Mouse (Mus musculus): ENCODE measurements around the gene Efnb3. TPM values are rescaled to one million over a fixed set of nuclear protein-coding genes. Genes with fewer than 3 reads are reported as not detected.

The Efnb3 gene
- polyA plus RNA-seq, 1 experiment, result not detected

GRCm38 (mm10) chr11:69576307-69576706 lies 16.3 kb upstream of the Efnb3 start:
- Histone ChIP-seq H3K4me1 (ENCODE audit: control insufficient read depth, insufficient read depth, low read length) (peaks cover 9% of the 10 kb centered on the region), H3K27ac (ENCODE audit: insufficient read depth, low read depth, low read length) (no peak overlapping the region), H3K4me3 (ENCODE audit: insufficient read depth, low read length) (no peak overlapping the region)
- TF ChIP-seq CTCF (IDR thresholded peaks at IDR 0.05; ENCODE audit: low read depth, low read length) (no peak), POLR2A (IDR thresholded peaks at IDR 0.05; ENCODE audit: borderline replicate concordance, low read depth, low read length) (no peak)

DNA sequence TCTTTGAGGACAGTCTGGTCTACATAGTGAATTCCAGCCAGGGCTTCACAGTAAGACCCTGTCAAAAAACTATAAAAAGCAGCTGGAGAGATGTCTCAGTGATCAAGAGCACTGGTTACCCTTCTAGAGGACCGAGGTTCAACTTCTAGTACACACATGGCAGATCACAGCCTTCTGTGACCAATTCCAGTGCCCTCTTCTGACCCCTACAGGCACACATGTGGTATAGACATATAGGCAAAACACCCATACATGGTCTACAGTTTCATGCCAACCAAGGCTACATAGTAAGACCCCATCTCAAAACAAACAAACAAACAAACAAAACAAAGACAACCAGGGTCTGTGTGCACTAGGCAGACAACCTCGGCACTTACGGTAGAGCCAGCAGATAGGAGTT lies 15.2 kb upstream of the Efnb3 start:
- Histone ChIP-seq H3K27ac (ENCODE audit: insufficient read depth, low read depth, low read length) (no peak overlapping the region), H3K4me3 (ENCODE audit: insufficient read depth, low read length) (no peak overlapping the region), H3K4me1 (ENCODE audit: control insufficient read depth, insufficient read depth, low read length) (peaks cover 9% of the 10 kb centered on the region)
- no peak for TF ChIP-seq POLR2A (IDR thresholded peaks at IDR 0.05; ENCODE audit: borderline replicate concordance, low read depth, low read length)
- no peak for TF ChIP-seq CTCF (IDR thresholded peaks at IDR 0.05; ENCODE audit: low read depth, low read length)

- H3K4me3 ChIP-seq (ENCODE audit: insufficient read depth, low read length), result no peak overlapping the region
- TF ChIP-seq CTCF (IDR thresholded peaks at IDR 0.05; ENCODE audit: low read depth, low read length) (no peak), POLR2A (IDR thresholded peaks at IDR 0.05; ENCODE audit: borderline replicate concordance, low read depth, low read length) (no peak)
Observed at GRCm38 (mm10) chr11:69565131-69565530, 5.1 kb upstream of the Efnb3 start.

GRCm38 (mm10) chr11:69564391-69564790 lies 4.4 kb upstream of the Efnb3 start:
- Histone ChIP-seq H3K27ac (ENCODE audit: insufficient read depth, low read depth, low read length) (no peak overlapping the region), H3K4me3 (ENCODE audit: insufficient read depth, low read length) (no peak overlapping the region), H3K4me1 (ENCODE audit: control insufficient read depth, insufficient read depth, low read length) (peaks cover under 1% of the 10 kb centered on the region)
- TF ChIP-seq CTCF (IDR thresholded peaks at IDR 0.05; ENCODE audit: low read depth, low read length), result no peak
- no peak for TF ChIP-seq POLR2A (IDR thresholded peaks at IDR 0.05; ENCODE audit: borderline replicate concordance, low read depth, low read length)

More at GRCm38 (mm10) chr11:69565131-69565530, 5.1 kb upstream of the Efnb3 start:
- Histone ChIP-seq H3K4me1 (ENCODE audit: control insufficient read depth, insufficient read depth, low read length) (no peaks in the 10 kb centered on the region), H3K27ac (ENCODE audit: insufficient read depth, low read depth, low read length) (no peak overlapping the region)

GRCm38 (mm10) chr11:69563373-69563772 lies 3.4 kb upstream of the Efnb3 start:
- Histone ChIP-seq H3K4me1 (ENCODE audit: control insufficient read depth, insufficient read depth, low read length) (peaks cover 7% of the 10 kb centered on the region), H3K4me3 (ENCODE audit: insufficient read depth, low read length) (no peak overlapping the region), H3K27ac (ENCODE audit: insufficient read depth, low read depth, low read length) (no peak overlapping the region)
- no peak for TF ChIP-seq CTCF (IDR thresholded peaks at IDR 0.05; ENCODE audit: low read depth, low read length)
- no peak for TF ChIP-seq POLR2A (IDR thresholded peaks at IDR 0.05; ENCODE audit: borderline replicate concordance, low read depth, low read length)

- TF ChIP-seq POLR2A (IDR thresholded peaks at IDR 0.05; ENCODE audit: borderline replicate concordance, low read depth, low read length) (no peak), CTCF (IDR thresholded peaks at IDR 0.05; ENCODE audit: low read depth, low read length) (no peak)
- Histone ChIP-seq H3K4me3 (ENCODE audit: insufficient read depth, low read length) (no peak overlapping the region), H3K4me1 (ENCODE audit: control insufficient read depth, insufficient read depth, low read length) (peaks cover 7% of the 10 kb centered on the region), H3K27ac (ENCODE audit: insufficient read depth, low read depth, low read length) (no peak overlapping the region)
Observed at GRCm38 (mm10) chr11:69560896-69561854, 1.2 kb upstream of the Efnb3 start.

GRCm38 (mm10) chr11:69559183-69559582 lies 822 bp downstream of the Efnb3 start:
- H3K4me3 ChIP-seq (ENCODE audit: insufficient read depth, low read length), result no peak overlapping the region
- no peak overlapping the region for H3K27ac ChIP-seq (ENCODE audit: insufficient read depth, low read depth, low read length)
- H3K4me1 ChIP-seq (ENCODE audit: control insufficient read depth, insufficient read depth, low read length), result peaks cover 11% of the 10 kb centered on the region
- TF ChIP-seq POLR2A (IDR thresholded peaks at IDR 0.05; ENCODE audit: borderline replicate concordance, low read depth, low read length), result no peak
- no peak for TF ChIP-seq CTCF (IDR thresholded peaks at IDR 0.05; ENCODE audit: low read depth, low read length)

DNA sequence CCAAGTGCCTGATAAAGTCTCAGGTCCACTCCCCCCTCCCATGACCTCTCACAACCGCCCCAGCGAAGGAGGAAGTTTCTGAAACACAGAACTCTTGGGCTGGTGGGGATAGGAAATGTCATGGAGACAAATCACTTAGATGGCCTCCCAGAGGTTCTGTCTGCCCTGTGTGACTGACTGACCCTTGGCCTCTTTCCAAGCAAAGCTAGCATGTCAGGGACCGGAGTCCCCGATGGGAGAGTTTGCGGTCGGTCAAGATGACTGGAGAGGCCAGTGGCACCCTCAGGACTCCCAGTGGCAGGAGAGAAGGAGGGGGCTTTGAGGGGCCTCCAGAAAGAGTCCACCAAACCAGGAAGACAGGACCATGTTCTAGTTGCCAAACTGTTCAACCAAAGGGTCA lies 1.2 kb downstream of the Efnb3 start:
- Histone ChIP-seq H3K4me3 (ENCODE audit: insufficient read depth, low read length) (no peak overlapping the region), H3K27ac (ENCODE audit: insufficient read depth, low read depth, low read length) (no peak overlapping the region), H3K4me1 (ENCODE audit: control insufficient read depth, insufficient read depth, low read length) (peaks cover 13% of the 10 kb centered on the region)
- no peak for TF ChIP-seq POLR2A (IDR thresholded peaks at IDR 0.05; ENCODE audit: borderline replicate concordance, low read depth, low read length)
- TF ChIP-seq CTCF (IDR thresholded peaks at IDR 0.05; ENCODE audit: low read depth, low read length), result no peak

- H3K4me1 ChIP-seq (ENCODE audit: control insufficient read depth, insufficient read depth, low read length), result peaks cover 19% of the 10 kb centered on the region
- TF ChIP-seq POLR2A (IDR thresholded peaks at IDR 0.05; ENCODE audit: borderline replicate concordance, low read depth, low read length) (no peak), CTCF (IDR thresholded peaks at IDR 0.05; ENCODE audit: low read depth, low read length) (no peak)
- no peak overlapping the region for H3K27ac ChIP-seq (ENCODE audit: insufficient read depth, low read depth, low read length)
- no peak overlapping the region for H3K4me3 ChIP-seq (ENCODE audit: insufficient read depth, low read length)
Observed at GRCm38 (mm10) chr11:69557381-69557958, 2.5 kb downstream of the Efnb3 start.

Measured in bone marrow macrophage, adult 2 months (primary cell).